Mouse (Mus musculus) right cerebral cortex, postnatal 36 days (tissue): ENCODE data around the gene Steap2.
"Not testable (repeated sequence)": the region's sequence is repeated elsewhere in the genome, so short reads cannot be mapped to it uniquely, and the experiment has no call there.

ENCODE experiments used
- DNase-seq, 2 experiments: peaks; one replicate each; pipeline ENCODE4 v3.0.0; 2022; ENCODE audit warnings: low spot score in 2 of 2, mixed read lengths in 1 of 2

Steap2 gene

GRCm38 (mm10) chr5:5693956-5694653 lies at the start of gene Steap2:
TSS of gene Steap2 (minus strand) at chr5:5694578.
- DNase-seq, result peak in 1 of 2 experiments; percentile 8

GRCm38 (mm10) chr5:5734445-5734844 lies 40.1 kb upstream of the Steap2 start:
- no peak for DNase-seq

GRCm38 (mm10) chr5:5732858-5733257 lies 38.5 kb upstream of the Steap2 start:
- no peak for DNase-seq

- DNase-seq, result no peak
These were observed 37.8 kb upstream of the Steap2 start for GRCm38 (mm10) chr5:5732208-5732607.

DNA sequence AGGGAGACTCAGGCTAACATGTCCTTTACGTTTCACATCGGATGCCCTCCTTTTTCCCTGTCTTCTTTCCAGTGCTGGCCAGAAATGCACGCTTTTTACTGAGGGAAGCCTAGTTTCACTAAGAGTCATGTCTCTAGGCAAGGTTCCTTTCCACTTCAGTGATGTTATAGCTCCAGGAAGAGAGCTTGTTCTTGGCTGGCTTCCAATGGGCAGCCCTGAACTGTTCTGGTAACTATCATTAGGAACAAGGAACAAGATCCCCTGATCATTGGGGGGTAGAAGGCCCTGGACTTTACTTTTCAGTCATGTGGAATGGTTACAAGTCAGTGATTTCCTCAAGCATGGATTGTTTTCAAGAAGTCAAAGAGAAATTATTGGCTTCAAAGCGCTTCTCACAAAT lies 35.5 kb upstream of the Steap2 start:
- no peak for DNase-seq

DNA sequence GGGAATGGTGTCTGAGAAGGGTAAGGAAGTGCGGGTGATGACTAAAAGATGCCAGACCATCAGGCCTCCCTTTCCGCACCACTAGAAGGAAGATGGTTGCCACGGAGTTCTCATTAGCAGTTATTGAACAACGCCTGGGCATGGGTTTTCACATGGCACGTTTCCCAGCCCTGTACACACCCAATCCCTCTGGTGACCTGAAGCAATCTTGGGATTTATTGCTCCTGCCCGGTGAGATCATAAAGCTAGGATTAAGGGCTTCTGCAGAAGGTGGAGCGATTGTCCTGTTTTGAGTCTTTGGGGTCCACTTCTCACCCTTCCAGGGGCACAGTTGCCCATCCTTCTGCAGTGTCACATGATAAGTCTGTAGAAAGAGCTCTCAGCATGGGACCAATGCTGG lies 27.8 kb upstream of the Steap2 start:
- DNase-seq, result no peak

DNA sequence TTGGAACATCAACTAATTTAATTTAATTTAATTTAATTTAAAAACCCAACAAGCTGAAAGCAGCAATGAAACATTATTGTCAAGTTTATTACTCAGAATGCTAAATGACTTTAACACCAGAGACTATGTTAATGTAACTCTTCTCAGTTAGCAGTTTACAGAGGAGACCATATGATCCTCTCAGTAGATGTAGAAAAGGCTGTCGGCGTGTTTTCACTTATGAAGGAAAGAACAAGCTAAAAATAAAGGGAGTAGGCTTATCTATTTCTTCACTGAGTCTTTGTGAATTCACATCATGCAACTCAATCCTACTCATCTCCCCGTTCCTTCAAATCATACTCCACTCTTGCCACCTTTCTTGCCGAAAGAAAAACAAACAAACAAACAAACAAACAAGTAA lies 16.7 kb upstream of the Steap2 start:
- DNase-seq, result no peak

- DNase-seq, result no peak
These were observed 13.2 kb upstream of the Steap2 start for GRCm38 (mm10) chr5:5707341-5708278.

GRCm38 (mm10) chr5:5705019-5705418 lies 10.6 kb upstream of the Steap2 start:
- no peak for DNase-seq

GRCm38 (mm10) chr5:5700386-5700785 lies 6.0 kb upstream of the Steap2 start:
- no peak for DNase-seq

DNA sequence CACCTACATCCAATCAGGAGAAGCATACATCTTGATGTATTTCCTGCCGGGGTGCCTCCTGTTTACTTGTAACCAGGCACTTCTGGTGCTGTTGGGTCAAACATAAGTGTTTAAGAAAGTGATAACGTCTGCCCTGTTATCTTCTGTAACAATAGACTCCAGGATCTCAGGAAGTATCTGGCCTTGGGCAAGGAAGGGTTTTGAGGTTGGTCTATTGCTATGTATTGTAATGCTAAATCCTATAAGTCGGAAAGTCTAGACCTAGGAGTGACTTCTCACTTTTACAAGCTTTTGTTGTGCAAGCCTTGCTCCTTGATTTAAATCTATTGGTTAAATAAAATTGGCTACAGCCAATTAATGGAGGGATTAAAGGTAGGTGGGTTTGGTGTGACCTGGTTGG lies 4.5 kb upstream of the Steap2 start:
- no peak for DNase-seq

- DNase-seq, result no peak
These were observed 1.1 kb upstream of the Steap2 start for GRCm38 (mm10) chr5:5695401-5695942.

GRCm38 (mm10) chr5:5693541-5693955 lies 830 bp downstream of the Steap2 start:
- no peak for DNase-seq

GRCm38 (mm10) chr5:5692167-5692738 lies 2.1 kb downstream of the Steap2 start:
- no peak for DNase-seq

DNA sequence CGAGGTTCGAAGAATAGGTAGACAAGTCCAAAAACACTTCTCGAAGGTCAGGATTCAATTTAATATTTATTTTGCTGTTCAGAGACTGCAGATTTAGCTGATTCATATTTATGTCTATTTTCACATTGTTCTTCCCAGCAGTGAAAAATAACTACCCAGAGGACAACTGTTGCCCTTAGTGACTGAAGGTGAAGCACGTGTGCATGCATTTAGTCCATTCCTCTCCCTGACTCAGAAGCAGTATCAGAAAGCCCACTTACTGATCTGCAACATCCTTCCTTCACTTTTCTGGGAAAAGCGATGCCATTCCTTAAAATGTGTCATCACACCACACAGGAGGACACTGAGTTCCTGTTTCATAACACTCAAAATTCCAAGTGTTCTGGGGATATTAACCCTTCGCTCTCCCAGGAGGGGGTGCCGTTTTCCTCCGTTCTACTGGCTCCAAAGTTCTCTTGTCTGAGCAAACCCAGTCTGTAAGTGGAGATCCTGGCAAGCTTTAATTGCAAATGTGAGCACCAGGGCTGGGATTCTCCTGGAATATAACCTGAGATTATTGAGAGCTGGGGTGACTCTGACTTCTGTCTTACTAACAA lies 5.3 kb downstream of the Steap2 start:
- DNase-seq, result no peak

- no peak for DNase-seq
These were observed 6.2 kb downstream of the Steap2 start for GRCm38 (mm10) chr5:5688228-5688627.

DNA sequence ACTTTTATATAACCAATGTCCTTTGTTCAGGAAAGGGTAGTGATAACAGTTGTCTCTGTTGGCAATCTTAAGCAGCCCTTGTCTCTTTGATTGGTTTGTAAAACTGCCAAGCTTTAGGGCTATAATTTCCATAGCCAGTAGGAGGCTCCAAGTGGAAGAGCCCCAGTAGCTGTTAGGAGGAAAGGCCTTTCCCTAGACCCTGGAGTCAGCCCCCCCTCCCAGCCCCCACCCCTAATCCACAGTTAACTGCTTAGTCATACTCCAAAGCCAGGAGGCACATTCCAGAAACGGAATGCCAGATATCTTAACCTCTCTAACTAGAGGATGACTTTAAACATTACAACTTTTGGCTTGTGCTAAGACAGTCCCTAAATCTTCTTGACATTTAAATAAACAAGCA lies 7.4 kb downstream of the Steap2 start:
- no peak for DNase-seq

GRCm38 (mm10) chr5:5684946-5685345 lies 9.4 kb downstream of the Steap2 start:
- not testable (repeated sequence) for DNase-seq

GRCm38 (mm10) chr5:5683292-5683691 lies 11.1 kb downstream of the Steap2 start:
- no peak for DNase-seq

GRCm38 (mm10) chr5:5679459-5679858 lies 14.9 kb downstream of the Steap2 start:
- no peak for DNase-seq

GRCm38 (mm10) chr5:5676082-5676481 lies 18.3 kb downstream of the Steap2 start:
- DNase-seq, result no peak

DNA sequence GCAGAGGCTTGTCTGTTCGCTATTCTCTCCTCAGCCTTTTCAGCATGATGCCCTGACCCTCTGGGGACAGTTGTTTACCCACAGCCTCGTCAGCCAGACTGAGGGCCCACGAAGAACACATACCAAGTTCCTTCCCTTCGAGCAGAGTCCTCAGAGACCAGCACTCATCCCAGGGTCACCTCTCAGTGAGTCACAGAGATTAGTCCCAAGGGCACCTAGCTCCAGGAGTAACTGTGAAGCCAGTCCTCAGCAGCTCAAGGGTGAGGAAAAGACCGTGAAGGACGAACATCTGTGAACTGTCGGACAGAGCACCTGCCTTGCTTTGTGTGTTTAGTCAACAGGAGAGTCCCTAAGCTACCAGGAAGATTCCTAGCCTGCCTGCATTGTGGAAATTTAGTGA lies 25.5 kb downstream of the Steap2 start:
- no peak for DNase-seq
